Mouse (Mus musculus) adrenal gland, postnatal 0 days (tissue): ENCODE measurements around the gene Gskip. TPM values are rescaled to one million over a fixed set of nuclear protein-coding genes. Genes with fewer than 3 reads are reported as not detected.

Experiments used
- polyA plus RNA-seq: library from polyadenylated mRNA; unstranded; fragments of >200 nt; fragmentation: Nextera tagmentation; extraction: Ambion mirVana; gene quantifications from 2 replicates; pipeline ENCODE4 v1.2.1, GENCODE M21; 2015

Gene Gskip
- 33.7 and 34.3 TPM in 2 replicates for polyA plus RNA-seq

DNA sequence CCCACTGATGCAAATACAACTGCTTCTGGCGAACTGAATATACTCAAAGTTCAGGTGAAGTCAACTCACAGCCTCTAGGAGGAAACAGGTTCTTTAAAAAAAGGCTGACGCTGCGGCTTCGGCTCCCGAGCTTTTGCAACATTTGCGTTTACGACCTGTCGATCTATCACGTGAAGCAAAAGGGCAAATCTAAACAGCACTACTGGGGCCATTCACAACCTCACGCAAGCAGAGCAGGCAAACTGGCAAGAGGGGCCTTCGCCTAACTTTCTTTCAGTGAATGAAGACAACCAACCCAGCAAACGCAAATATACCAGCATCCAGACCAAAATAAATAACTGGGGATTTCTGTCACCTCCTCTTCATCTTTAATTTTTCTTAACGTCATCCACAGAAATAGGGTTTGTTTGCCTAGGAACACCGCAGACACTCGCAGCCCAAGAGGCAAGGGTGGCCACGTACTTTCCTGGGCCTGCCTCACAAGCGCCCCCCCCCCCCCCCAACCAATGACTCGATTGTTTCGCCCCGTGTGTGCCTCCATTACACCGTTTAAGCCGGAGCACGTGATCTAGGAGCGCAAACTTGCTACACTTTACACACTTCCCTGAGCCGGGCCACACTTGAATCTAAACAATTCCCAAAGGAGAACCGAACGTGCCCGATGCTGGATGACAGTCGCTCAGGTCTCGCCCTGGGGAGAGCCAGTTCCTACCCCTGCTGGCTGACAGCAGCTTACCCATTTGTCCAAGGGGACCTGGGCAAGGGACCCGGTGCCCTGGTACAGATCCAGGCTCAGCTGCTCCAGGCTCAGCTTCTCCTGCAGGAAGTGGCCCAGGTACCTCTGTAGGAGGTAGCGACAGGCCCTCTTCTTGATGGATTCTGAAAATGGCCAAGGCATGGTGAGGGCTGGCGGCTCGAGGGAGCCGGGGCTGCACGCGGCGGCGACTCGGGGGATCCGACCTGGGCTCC, at the start of gene Gskip:
TSS of gene Gskip (plus strand) at position 897 of the 969 bp plus-strand sequence.

DNA sequence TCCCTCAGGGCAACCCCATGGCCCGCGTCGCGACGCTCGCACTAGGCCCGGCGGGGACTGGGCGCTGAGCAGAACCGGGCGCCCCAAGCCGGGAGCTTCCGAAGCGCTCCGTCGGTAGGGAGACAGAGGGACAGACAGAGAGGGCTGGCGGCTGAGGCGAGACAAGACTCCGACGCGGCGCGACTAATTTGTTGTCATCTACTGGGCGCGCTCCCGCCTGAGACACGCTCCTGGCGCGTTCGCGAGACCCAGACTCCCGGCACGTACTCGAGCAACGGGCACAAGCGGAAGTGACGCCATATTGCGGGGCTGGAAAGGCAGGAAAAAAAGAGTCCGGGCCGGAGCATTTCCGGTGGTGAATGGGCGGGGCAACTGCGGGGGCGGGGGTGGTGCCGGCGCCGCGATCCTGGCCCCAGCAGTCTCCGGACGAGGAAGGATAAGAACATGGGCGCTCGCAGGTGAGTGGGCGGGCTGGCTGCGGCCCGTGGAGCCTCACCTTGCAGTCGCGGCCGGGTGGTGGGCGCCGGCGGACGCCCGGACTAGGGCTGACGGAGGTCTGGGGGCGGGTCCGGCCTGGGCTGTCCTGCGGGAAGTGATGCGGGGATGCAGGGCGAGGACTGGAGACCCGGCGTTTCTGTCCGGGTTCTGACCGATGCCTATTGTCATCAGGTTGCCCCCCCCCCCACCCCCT, 517 bp downstream of the Gskip start, which contains the start of gene Atg2b:
TSS of gene Atg2b (minus strand) at position 211 of the 691 bp plus-strand sequence.

DNA sequence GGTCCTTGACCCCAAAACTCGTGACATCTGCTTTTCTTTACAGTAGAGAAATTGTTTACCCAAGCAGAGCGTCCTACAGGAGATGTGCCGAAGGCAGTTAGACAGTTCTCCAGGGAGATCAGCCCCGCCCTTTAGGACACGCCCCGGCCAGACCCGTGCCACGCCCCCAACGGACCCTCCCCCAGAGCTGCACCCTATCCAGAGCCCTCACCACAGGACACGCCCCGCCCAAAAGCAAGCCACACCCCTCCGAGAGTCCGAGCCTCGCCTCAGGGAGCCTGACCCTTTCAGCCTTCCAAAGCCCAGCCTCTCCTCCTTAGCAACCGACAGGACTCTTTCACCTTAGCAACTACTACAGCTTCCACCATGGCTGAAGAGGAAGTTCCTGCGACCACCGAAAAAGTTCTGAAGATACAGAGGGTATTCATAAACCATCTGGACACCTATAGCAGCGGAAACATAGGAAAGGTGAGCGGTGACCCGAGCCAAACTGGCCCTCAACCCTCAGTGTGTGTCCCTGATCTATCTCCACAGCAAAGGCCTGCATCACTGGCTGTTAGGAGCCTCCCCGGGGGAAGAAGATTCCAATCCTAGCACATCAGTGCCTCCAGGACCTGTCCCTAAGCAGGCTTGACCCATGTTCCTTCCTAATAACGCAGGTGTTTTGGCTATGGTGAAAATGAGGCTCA, 21.3 kb downstream of the Gskip start, which contains the start of gene Ak7:
TSS of gene Ak7 (plus strand) at position 178 of the 689 bp plus-strand sequence.

Other genes with a start within 250 kb of the Gskip start
- gene D430019H16Rik, start 231.0 kb upstream of the Gskip start, polyA plus RNA-seq = 1.7 and 3.0 TPM in 2 replicates
- gene Bdkrb2, start 121.6 kb upstream of the Gskip start, polyA plus RNA-seq = 7.9 and 8.1 TPM in 2 replicates
- 0.17 and 0.90 TPM in 2 replicates for gene Bdkrb1, start 81.7 kb upstream of the Gskip start, polyA plus RNA-seq
- 5.6 and 5.8 TPM in 2 replicates for gene Atg2b, start 382 bp downstream of the Gskip start, polyA plus RNA-seq
- 0.41 and 0.47 TPM in 2 replicates for gene Ak7, start 21.1 kb downstream of the Gskip start, polyA plus RNA-seq
- 106 and 147 TPM in 2 replicates for gene Papola, start 99.9 kb downstream of the Gskip start, polyA plus RNA-seq